Mouse (Mus musculus) olfactory bulb, adult 2 months (tissue): ENCODE measurements around the gene Prdm11.

Experiments used
- CTCF ChIP-seq: fragments of 200-500 bp; IDR thresholded peaks from 2 replicates; pipeline ENCODE4 v1.5.1; 2012; ENCODE audit warnings: low read depth, mild to moderate bottlenecking, low read length, moderate library complexity; ENCODE audit not compliant: insufficient read depth
- POLR2A ChIP-seq: fragments of 200-500 bp; IDR thresholded peaks from 2 replicates; pipeline ENCODE4 v1.6.1; 2012; ENCODE audit warnings: mild to moderate bottlenecking, low read depth, low read length, moderate library complexity; ENCODE audit not compliant: insufficient read depth

- TF ChIP-seq POLR2A (no peak), CTCF (no peak)
These were observed 121.2 kb downstream of the Prdm11 start for GRCm38 (mm10) chr2:92924677-92925259.
